Mouse (Mus musculus) adrenal gland (tissue): ENCODE results near the gene Gm10338.
"Not testable (repeated sequence)": the region's sequence is repeated elsewhere in the genome, so short reads cannot be mapped to it uniquely, and the experiment has no call there.

ENCODE experiments used
- intact Hi-C: fragments of 180-260 bp; cut with DNase I; formaldehyde crosslinking; loops from one replicate; pipeline ENCODE4 v1.15.1; 2025
- long read RNA-seq, 2 experiments: library from polyadenylated mRNA; unstranded; transcript quantifications; one replicate each; pipeline ENCODE4 v2.0.0; 2020; ENCODE audit warnings: borderline replicate concordance in 1 of 2; ENCODE audit not compliant: insufficient replicate concordance in 1 of 2

The Gm10338 gene
- long read RNA-seq, experiment 1, result 0 reads
- long read RNA-seq, experiment 2, result 0 reads

- intact Hi-C loops, result not testable (repeated sequence)
These were observed at the start of gene Gm10338 for GRCm38 (mm10) chr14:7595492-7595891. Gene Gm10338, minus strand, starts transcription at chr14:7595592.

- intact Hi-C loops, result not testable (repeated sequence)
These were observed 48.5 kb upstream of the Gm10338 start, which contains the start of gene Gm10128 for GRCm38 (mm10) chr14:7643872-7644271. Gene Gm10128, minus strand, starts transcription at chr14:7643972.

- intact Hi-C loops, result not testable (repeated sequence)
These were observed 27.0 kb downstream of the Gm10338 start, which contains the start of gene Gm3558 for GRCm38 (mm10) chr14:7568382-7568781. Gene Gm3558, minus strand, starts transcription at chr14:7568566.

GRCm38 (mm10) chr14:7567890-7568289, 27.5 kb downstream of the Gm10338 start:
- intact Hi-C loops, result not testable (repeated sequence)

- intact Hi-C loops, result not testable (repeated sequence)
These were observed 28.1 kb downstream of the Gm10338 start for GRCm38 (mm10) chr14:7567266-7567665.
